In genomic region chr3:131737461-131737860, GRCm38 (mm10) we compare ENCODE assay signal across 9 mouse cellular contexts.
DNase-seq lines count a peak whose midpoint lies in the region; ATAC-seq lines count a peak whose summit lies in the region.
"Had no signal": no experiment of that assay in that cellular context is flagged by ENCODE, and none has a peak within 500 bp of the region (broad histone marks: within the 10 kb centered on the region; RNA-seq: fewer than 3 reads in every experiment).

No protein-coding gene starts in this region.

- intact Hi-C loops in left cerebral cortex, postnatal 4 days (cut with DNase I): no loop called here
- intact Hi-C loops in left cerebral cortex, postnatal 14 days (cut with DNase I): no loop called here

- DNase-seq in cerebellum, postnatal 14 days: peak; percentile 35 to 50
- DNase-seq in left cerebral cortex, postnatal 4 days: peak; percentile 51
- DNase-seq in left cerebral cortex, postnatal 14 days (ENCODE audit: low spot score in 2 of 2): no peak
- DNase-seq in adrenal gland, adult 8-10 months: peak; percentile 36
- DNase-seq in kidney, postnatal 4 days: peak; percentile 34 to 36
- no peak for DNase-seq in testis, postnatal 10 days (ENCODE audit: low spot score)
- no peak for DNase-seq in heart, adult 9 months (ENCODE audit: low spot score in 2 of 2)

- ATAC-seq in cerebellum, adult (ENCODE audit: insufficient number of reproducible peaks, low FRiP score, low TSS enrichment): no peak
- ATAC-seq: forebrain, embryonic 13.5 days had no signal

Comparison
In these comparisons a context has a peak if more than half of its experiments do, and no peak if none do; other contexts are left out.
1. DNase-seq: peak in cerebellum, postnatal 14 days (2 of 2), left cerebral cortex, postnatal 4 days (single experiment), adrenal gland, adult 8-10 months (single experiment) and kidney, postnatal 4 days (2 of 2); none in left cerebral cortex, postnatal 14 days (0 of 2), testis, postnatal 10 days (single experiment) and heart, adult 9 months (0 of 2).